Mouse (Mus musculus) testis, adult 2 months (tissue): ENCODE measurements around the gene Mamdc4. TPM values are rescaled to one million over a fixed set of nuclear protein-coding genes. Genes with fewer than 3 reads are reported as not detected.

Experiments used
- H3K27ac ChIP-seq: fragments of 200-500 bp; 2 replicates; pipeline ENCODE4 v1.5.1; 2012; ENCODE audit warnings: low read depth, low read length; ENCODE audit not compliant: control insufficient read depth, insufficient read depth
- H3K27me3 ChIP-seq: fragments of 200-500 bp; 2 replicates; pipeline ENCODE4 v1.6.1; 2012; ENCODE audit warnings: mild to moderate bottlenecking, low read length, moderate library complexity; ENCODE audit not compliant: control insufficient read depth, insufficient read depth
- H3K36me3 ChIP-seq: fragments of 200-500 bp; 2 replicates; pipeline ENCODE4 v1.6.1; 2012; ENCODE audit warnings: mild to moderate bottlenecking, low read length; ENCODE audit not compliant: control insufficient read depth, insufficient read depth
- H3K4me1 ChIP-seq: fragments of 200-500 bp; 2 replicates; pipeline ENCODE4 v1.6.1; 2012; ENCODE audit warnings: low read length; ENCODE audit not compliant: control insufficient read depth, insufficient read depth
- H3K4me3 ChIP-seq: fragments of 200-500 bp; 2 replicates; pipeline ENCODE4 v1.5.1; 2012; ENCODE audit warnings: low read depth, mild to moderate bottlenecking, low read length, moderate library complexity, mixed read lengths; ENCODE audit not compliant: control insufficient read depth
- CTCF ChIP-seq: fragments of 200-500 bp; IDR thresholded peaks from 2 replicates; pipeline ENCODE4 v1.5.1; 2012; ENCODE audit warnings: low read depth, mild to moderate bottlenecking, inconsistent platforms, low read length, moderate library complexity; ENCODE audit not compliant: control insufficient read depth, insufficient read depth, insufficient replicate concordance
- POLR2A ChIP-seq: fragments of 200-500 bp; IDR thresholded peaks from 2 replicates; pipeline ENCODE4 v1.6.1; 2012; ENCODE audit warnings: low read depth, mild to moderate bottlenecking, inconsistent platforms, low read length, moderate library complexity; ENCODE audit not compliant: control insufficient read depth
- polyA plus RNA-seq: library from polyadenylated mRNA; depleted of rRNA; stranded (reverse); fragments of >200 nt; gene quantifications from 2 replicates; pipeline ENCODE4 v1.2.3, GENCODE M21; 2012

Mamdc4 gene
- polyA plus RNA-seq, 1 experiment, result 1.7 TPM

GRCm38 (mm10) chr2:25568473-25569019 lies 6.1 kb downstream of the Mamdc4 start:
- Histone ChIP-seq H3K4me1 (peaks cover 4% of the 10 kb centered on the region), H3K27me3 (no peaks in the 10 kb centered on the region), H3K4me3 (no peak overlapping the region), H3K27ac (no peak overlapping the region), H3K36me3 (no peaks in the 10 kb centered on the region; the same call in 1 of the 2 replicates)
- TF ChIP-seq CTCF, result no peak
- TF ChIP-seq POLR2A, result no peak

GRCm38 (mm10) chr2:25566558-25566957 lies 8.1 kb downstream of the Mamdc4 start:
- H3K27ac ChIP-seq, result no peak overlapping the region
- no peak overlapping the region for H3K4me3 ChIP-seq
- H3K4me1 ChIP-seq, result peaks cover 2% of the 10 kb centered on the region; the same call in 1 of the 2 replicates
- TF ChIP-seq POLR2A, result no peak
- TF ChIP-seq CTCF, result no peak
- H3K36me3 ChIP-seq, result no peaks in the 10 kb centered on the region; the same call in 1 of the 2 replicates
- H3K27me3 ChIP-seq, result no peaks in the 10 kb centered on the region

- TF ChIP-seq POLR2A (no peak), CTCF (no peak)
- Histone ChIP-seq H3K27ac (no peak overlapping the region), H3K36me3 (no peaks in the 10 kb centered on the region; the same call in 1 of the 2 replicates), H3K4me1 (peaks cover 2% of the 10 kb centered on the region; the same call in 1 of the 2 replicates), H3K4me3 (no peak overlapping the region), H3K27me3 (no peaks in the 10 kb centered on the region)
Observed at GRCm38 (mm10) chr2:25565741-25566140, 8.9 kb downstream of the Mamdc4 start.

- Histone ChIP-seq H3K27me3 (no peaks in the 10 kb centered on the region), H3K36me3 (no peaks in the 10 kb centered on the region; the same call in 1 of the 2 replicates), H3K4me3 (no peak overlapping the region), H3K27ac (no peak overlapping the region), H3K4me1 (peaks cover 4% of the 10 kb centered on the region)
- TF ChIP-seq CTCF, result no peak
- TF ChIP-seq POLR2A, result no peak
Observed at GRCm38 (mm10) chr2:25561946-25562345, 12.7 kb downstream of the Mamdc4 start.

GRCm38 (mm10) chr2:25560551-25560950 lies 14.1 kb downstream of the Mamdc4 start:
- Histone ChIP-seq H3K4me3 (no peak overlapping the region), H3K27ac (no peak overlapping the region), H3K27me3 (no peaks in the 10 kb centered on the region), H3K4me1 (peaks cover 4% of the 10 kb centered on the region), H3K36me3 (no peaks in the 10 kb centered on the region; the same call in 1 of the 2 replicates)
- TF ChIP-seq POLR2A, result no peak
- no peak for TF ChIP-seq CTCF

GRCm38 (mm10) chr2:25558774-25559173 lies 15.9 kb downstream of the Mamdc4 start:
- H3K27me3 ChIP-seq, result no peaks in the 10 kb centered on the region
- TF ChIP-seq POLR2A (no peak), CTCF (no peak)
- H3K4me3 ChIP-seq, result peak overlapping the region; percentile 95; the same call in 1 of the 2 replicates
- peaks cover 4% of the 10 kb centered on the region for H3K4me1 ChIP-seq
- H3K36me3 ChIP-seq, result no peaks in the 10 kb centered on the region; the same call in 1 of the 2 replicates
- no peak overlapping the region for H3K27ac ChIP-seq

- Histone ChIP-seq H3K36me3 (no peaks in the 10 kb centered on the region; the same call in 1 of the 2 replicates), H3K4me1 (peaks cover 4% of the 10 kb centered on the region), H3K4me3 (peak overlapping the region; percentile 95), H3K27ac (peak overlapping the region; percentile 75), H3K27me3 (no peaks in the 10 kb centered on the region)
- TF ChIP-seq POLR2A, result no peak
- no peak for TF ChIP-seq CTCF
Observed at GRCm38 (mm10) chr2:25557964-25558360, 16.7 kb downstream of the Mamdc4 start.
